Mouse (Mus musculus): ENCODE data around the gene Lypd6b. TPM values are rescaled to one million over a fixed set of nuclear protein-coding genes. Genes with fewer than 3 reads are reported as not detected.

Lypd6b gene
- polyA plus RNA-seq, 2 experiments from 2014 or later = 0.47 TPM; not detected in 1

DNA sequence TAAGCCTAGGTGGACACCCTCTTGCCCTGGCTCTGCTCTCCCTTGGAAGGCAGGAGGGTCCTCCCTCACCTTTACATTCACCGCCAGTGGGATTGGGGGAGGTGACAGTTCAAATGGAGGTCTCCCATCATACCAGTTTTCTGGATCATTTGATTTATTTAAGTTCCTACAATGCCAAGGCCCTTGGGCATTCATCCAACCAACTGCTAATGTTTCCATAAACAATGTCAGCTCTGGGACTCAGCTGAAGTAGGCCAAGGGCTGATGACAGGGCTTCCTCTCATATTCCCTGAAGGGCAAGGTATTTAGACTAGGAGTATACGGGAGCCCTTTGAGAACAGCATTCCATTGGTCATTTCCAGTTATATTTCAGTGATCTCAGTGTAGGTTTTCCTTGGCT, 170.0 kb downstream of the Lypd6b start:
- ATAC-seq = no peak

DNA sequence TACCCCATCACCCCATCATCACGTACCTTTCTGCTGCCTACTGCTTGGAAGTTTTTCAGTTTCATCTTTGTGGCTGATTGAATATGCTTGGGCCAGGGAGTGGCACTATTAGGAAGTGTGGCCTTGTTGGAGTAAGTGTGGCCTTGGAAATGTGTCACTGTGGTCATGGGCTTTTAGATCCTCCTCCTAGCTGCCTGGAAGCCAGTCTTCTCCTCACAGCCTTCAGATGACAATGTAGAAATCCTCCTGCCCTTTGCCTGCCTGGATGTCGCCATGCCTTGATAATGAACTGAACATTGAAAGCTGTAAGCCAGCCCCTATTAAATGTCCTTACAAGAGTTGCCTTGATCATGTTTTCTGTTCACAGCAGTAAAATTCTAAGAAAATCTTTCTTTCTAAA, 174.5 kb downstream of the Lypd6b start:
- ATAC-seq = no peak

DNA sequence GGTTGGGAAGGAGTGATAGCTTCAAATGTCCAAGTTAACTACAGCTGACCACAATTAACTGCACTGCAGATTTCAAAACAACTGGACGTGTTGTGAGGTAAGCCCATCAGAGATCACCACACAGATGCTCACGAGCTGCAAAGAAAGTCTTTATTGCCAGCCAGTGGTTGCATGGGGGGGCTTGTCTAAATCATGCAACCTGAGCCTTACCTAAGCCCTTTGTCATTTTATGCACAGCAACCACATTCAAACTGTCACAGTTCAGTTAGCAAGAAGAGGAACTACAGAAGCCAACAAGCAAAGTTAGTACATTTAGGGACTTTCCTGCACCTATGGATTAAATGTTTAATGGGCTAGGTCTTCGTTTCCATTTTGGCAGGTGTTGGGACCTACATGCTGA, 177.4 kb downstream of the Lypd6b start:
- no peak for ATAC-seq

DNA sequence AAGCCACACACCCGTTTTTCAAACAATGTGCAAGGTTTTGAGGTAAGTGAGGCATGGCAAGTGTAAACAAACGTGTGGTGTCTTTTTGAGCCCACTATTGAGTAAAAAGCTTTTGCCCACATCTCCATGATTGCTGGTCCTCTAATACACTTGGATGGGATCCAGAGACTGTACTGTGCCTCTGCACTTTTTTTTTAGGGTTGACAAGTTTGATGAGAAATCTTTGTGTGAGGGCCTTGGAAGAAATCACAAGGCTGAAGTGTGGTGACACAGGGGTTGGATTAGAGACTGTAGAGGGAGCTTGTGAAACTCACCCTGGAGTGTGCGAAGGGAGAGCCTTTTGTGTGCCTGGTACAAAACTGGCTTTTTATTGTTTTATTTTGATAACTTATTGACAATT, 180.3 kb downstream of the Lypd6b start:
- no peak for ATAC-seq

DNA sequence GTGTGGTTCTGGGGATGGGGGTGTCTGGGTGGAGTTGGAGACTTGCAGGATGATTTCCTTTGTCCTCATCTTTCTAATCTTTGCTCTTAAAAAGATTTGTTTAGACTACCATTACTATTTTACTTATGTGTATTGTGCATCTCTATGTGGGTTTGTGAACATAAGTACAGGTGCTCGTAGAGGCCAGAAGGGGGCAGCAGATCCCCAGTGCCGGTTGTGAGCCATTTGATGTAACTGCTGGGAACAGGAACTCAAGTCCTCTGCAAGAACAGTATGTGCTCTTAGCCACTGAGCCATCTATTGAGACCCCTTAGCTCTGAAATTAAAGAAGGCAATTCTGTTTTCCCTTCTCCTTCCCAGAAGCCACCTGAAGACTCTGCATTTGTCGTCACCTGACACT, 183.5 kb downstream of the Lypd6b start:
- no peak for ATAC-seq

DNA sequence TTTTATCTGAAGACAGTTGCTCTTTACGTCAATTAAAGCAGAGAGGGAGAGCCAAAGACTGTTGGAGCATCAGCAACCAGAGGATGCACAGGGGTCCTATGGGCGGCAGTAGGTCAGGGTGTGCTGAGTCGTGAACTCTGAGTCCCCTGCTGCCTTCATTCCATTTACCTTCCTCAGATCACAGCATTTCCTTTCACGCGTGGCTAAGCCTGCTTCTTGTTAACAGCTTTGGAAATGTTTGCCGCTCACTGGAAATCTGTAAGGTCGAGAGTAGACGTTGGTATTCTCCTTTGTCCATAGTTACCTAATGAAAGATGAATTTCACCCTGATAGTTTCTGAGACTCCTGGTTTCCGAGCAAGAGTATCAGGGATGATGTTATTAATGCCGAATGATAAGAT, 191.1 kb downstream of the Lypd6b start:
- ATAC-seq = no peak

DNA sequence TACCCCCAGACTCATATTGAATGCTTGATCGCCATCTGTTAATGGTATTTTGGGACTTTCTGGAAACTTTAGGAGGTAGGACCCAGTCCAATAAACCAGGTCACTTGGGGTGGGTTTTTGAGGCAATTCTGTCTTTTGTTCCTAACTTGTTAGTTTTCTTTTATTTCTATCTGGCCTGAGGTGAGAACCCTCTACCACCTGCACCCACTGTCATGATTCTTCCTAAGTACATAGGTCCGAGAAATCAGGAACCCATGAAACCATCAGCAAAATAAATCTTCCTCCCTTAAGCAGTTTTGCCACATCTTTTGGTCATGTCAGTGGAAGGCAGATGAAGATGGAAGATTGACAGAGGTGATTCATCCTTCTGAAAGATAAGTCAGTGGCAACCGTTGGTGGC, 192.5 kb downstream of the Lypd6b start:
- ATAC-seq = no peak

DNA sequence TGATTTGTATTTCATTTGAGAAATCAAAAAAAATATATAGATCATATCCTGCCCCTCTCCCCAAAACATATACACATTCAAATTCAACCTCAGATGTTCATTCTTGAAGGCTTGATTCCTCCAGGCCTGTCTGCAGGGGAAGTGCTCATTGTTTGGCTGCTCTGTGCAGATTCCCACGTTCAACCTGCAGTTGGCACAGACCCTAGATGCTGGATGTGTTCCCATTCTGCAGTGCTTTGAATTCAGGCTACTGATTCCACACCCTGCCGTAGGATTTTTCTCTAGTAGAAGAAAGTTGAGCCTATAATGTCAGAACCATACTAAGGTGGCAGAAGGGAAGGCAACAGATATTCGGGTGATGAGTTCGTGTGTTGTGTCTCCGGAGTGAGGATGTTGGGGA, 195.5 kb downstream of the Lypd6b start:
- no peak for ATAC-seq

DNA sequence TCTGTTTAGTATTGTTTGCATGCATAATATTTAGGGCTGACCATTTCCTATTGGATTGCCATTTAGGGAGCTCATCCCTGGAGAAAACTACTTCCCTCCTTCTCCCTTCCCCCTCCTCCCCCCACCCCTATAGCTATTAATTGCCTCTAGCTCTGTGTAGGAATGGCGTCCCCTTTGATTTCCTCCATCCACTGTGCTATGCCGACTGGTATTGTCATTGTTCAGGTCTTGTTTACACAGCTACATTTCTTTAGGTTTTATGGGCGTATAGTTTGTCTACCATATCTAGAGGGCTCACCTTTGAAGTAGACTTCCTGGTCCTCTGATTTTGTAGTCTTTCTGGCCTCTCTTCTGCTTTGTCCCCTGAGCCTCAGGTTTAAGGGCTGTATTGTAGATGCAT, 197.3 kb downstream of the Lypd6b start:
- no peak for ATAC-seq

DNA sequence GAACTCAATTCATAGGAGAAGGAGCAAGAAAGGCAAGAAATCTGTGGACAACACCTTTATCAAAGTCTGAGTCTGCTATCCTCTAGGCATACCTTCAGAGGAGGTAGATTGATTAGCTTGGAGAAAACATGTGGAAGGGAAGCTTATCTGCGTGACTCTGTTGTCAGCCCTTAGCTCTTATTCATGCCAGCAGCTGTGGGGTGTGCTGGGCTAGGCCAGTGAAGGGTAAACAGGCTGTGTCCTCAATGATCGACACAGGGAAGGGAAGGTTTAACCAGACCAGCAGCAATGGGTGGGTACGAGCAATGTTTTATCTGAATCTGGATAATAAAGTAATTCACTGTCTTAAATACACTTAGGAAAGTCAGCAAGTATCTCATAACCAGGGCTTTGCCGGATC, 208.4 kb downstream of the Lypd6b start:
- no peak for ATAC-seq

DNA sequence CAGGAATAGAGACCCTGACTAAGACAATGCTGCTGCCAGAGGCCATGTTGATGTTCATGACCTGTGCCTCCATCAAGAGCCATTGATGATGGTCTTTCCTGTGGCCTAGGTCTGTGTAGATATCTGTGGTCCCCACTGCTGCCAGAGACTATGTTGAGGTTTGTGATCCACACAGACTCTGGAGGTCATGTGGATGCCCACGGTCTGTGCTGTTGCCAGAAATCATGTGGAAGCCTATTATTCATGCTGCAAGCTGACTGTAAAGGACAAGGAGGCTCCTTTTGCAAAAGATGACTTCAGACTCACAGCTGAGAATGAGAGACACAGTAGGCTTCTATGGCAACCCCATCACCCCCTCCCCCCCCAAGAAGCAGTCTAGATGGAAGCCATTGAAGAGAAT, 209.7 kb downstream of the Lypd6b start:
- ATAC-seq = no peak

Other genes starting within 250 kb of the Lypd6b start
- 1 to 10 TPM; 1.5 to 2.0 TPM for gene Kif5c, start 168.4 kb upstream of the Lypd6b start, polyA plus RNA-seq (2017; shearing (Covaris generic))

Data from activated CD4-positive, CD25-positive, alpha-beta regulatory T cell, adult 4 months (primary cell).